Mouse (Mus musculus): Measurements from ENCODE around the gene Acadl. TPM values are rescaled to one million over a fixed set of nuclear protein-coding genes. Genes with fewer than 3 reads are reported as not detected.

Gene Acadl
- 98.8 TPM for polyA plus RNA-seq (2014; fragmentation: Illumina TruSeq; extraction: RNeasy Lipid Tissue Mini Kit (QIAGEN cat#74804); ENCODE audit: low read depth, low replicate concordance)

GRCm38 (mm10) chr1:66862712-66863511 lies at the start of gene Acadl:
Acadl (minus strand) TSS chr1:66863277.

DNA sequence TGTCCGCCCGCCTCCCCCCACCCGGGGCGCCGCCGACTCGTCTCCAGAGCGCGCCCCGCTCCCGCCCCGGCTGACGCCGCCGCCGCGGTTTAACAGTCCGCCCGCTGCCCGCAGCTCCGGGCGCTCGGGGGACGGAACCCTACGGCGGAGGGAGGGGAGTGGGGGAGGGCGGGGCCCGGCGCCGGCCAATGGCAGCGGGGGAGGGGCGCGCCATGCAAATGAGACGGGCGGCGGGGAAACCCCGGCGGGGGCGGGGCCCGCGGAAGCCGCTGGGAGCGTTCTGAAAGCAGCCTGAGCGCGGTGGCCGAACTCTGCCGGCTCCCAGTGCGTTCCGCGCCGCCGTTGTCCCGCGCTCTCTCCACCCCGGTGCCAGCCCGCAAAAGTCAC lies 45.6 kb downstream of the Acadl start, which contains the start of gene Kansl1l:
Gene Kansl1l (minus strand): TSS at position 110 of the 387 bp plus-strand sequence.

Other genes with a start within 250 kb of the Acadl start
- 36.3 TPM for gene Rpe, start 162.4 kb downstream of the Acadl start, polyA plus RNA-seq (2014; fragmentation: Illumina TruSeq; extraction: RNeasy Lipid Tissue Mini Kit (QIAGEN cat#74804); ENCODE audit: low read depth, low replicate concordance)
- gene Kansl1l, start 45.7 kb downstream of the Acadl start, polyA plus RNA-seq (2014; fragmentation: Illumina TruSeq; extraction: RNeasy Lipid Tissue Mini Kit (QIAGEN cat#74804); ENCODE audit: low read depth, low replicate concordance) = 10.9 TPM
- gene Myl1, start 82.1 kb upstream of the Acadl start, polyA plus RNA-seq (2014; fragmentation: Illumina TruSeq; extraction: RNeasy Lipid Tissue Mini Kit (QIAGEN cat#74804); ENCODE audit: low read depth, low replicate concordance) = 31.1 TPM
- 52.9 TPM for gene Lancl1, start 175.6 kb upstream of the Acadl start, polyA plus RNA-seq (2014; fragmentation: Illumina TruSeq; extraction: RNeasy Lipid Tissue Mini Kit (QIAGEN cat#74804); ENCODE audit: low read depth, low replicate concordance)